Mouse (Mus musculus): ENCODE data around the gene Sec16b. TPM values are rescaled to one million over a fixed set of nuclear protein-coding genes. Genes with fewer than 3 reads are reported as not detected.
A peak's percentile ranks its signal among the peaks of the same experiment; 100 is the strongest.

Gene Sec16b
- 1 to 10 TPM in 1 of 2 experiments, under 1 TPM in 1; 0.56 to 1.1 TPM for total RNA-seq (2021)
- long read RNA-seq, experiment 1 = 0 reads
- long read RNA-seq, experiment 2, partial matches to known transcripts = 1 of 1 reads
- long read RNA-seq, experiment 2, other reads (novel, unspliced or antisense) = 0 of 1 reads

- peak; percentile 26 to 44 for DNase-seq
Observed at GRCm38 (mm10) chr1:157506522-157506921, at the start of gene Sec16b. TSS of gene Sec16b (plus strand) at chr1:157506728.

GRCm38 (mm10) chr1:157457789-157458188 lies 48.7 kb upstream of the Sec16b start:
- no peak for DNase-seq

GRCm38 (mm10) chr1:157458421-157459208 lies 47.9 kb upstream of the Sec16b start, which contains the start of gene Cryzl2:
TSS of gene Cryzl2 (plus strand) at chr1:157458577.
- peak; percentile 93 to 96 for DNase-seq

DNA sequence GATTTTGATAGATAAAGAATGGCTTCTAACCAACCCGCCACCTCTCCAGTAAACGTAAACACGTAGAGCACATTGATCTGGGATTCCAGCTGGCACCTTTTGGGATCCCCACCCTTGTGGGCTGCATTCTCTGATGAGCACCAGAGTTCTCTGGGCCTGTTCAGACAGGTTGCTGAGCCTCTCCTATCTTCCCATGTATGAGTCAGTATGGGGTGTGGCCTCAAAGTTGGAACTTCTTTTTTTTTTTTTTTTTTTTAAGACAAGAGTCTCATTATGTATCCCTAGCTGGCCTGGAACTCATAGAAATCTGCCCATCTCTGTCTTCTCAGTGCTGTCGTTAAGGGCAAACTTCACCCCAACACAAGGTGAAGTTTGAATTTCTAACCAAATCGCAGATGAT lies 46.6 kb upstream of the Sec16b start:
- no peak for DNase-seq

DNA sequence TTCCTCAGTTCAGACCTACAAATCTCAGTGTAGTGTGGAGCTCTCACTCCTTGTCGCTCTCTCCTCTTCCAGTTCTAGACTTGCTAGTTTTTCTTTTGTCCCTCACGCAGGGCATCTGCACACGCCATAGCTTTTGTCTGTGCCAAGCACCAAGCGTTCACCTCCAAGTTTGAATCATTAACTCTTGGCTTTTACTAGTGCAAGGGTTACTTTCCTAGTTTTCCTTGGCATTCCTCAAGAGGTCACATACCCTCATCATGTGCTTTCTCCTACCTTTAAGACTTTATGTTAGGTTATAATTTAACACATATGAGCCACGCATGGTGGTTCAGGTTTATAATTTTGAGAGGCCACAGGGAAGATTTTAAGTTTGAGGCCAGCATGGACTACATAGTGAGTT lies 45.3 kb upstream of the Sec16b start:
- no peak for DNase-seq

GRCm38 (mm10) chr1:157462336-157462735 lies 44.2 kb upstream of the Sec16b start:
- DNase-seq = no peak

GRCm38 (mm10) chr1:157465194-157465593 lies 41.3 kb upstream of the Sec16b start:
- DNase-seq = peak; percentile 35 to 71

GRCm38 (mm10) chr1:157467866-157468265 lies 38.7 kb upstream of the Sec16b start:
- no peak for DNase-seq

GRCm38 (mm10) chr1:157470761-157471386 lies 35.7 kb upstream of the Sec16b start:
- DNase-seq = no peak

DNA sequence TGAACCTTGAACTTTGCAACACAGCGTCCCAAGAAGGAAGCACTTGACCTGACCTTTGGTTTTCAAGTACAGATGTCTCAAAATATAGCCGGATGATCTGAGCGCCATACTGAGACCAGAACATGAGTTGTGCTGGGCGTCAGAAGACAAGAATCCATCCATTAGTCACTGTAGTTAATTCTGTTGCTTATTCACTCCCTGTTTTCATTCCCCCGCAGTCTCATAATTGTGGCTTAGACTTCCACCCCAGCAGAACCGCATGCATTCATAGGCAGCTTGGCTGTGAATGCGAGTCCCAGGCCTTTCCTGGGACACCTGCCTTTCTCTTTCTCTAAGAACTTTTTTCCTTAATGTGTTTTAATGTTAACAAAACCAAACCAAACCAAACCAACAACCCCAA lies 33.8 kb upstream of the Sec16b start:
- DNase-seq = no peak

DNA sequence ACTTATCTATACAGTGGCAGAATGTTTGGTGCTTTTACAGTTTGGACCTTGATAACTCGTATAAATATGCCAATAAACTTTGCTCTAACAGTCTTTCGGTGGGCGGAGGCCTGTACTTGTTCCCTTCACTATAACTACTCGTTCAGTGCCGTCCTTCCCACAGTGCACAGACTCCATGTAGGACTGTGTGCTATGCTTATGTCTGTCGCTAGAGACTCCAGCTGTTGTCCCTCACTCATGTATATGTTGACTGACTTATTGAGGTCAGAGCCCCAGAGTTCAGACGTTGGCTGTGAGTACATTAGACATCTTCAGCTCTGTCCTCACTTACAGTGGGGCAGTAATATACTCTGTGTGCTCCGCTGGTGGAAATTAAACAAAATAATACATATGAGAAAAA lies 31.7 kb upstream of the Sec16b start:
- no peak for DNase-seq

GRCm38 (mm10) chr1:157476231-157476630 lies 30.3 kb upstream of the Sec16b start:
- DNase-seq = no peak

GRCm38 (mm10) chr1:157480090-157480489 lies 26.4 kb upstream of the Sec16b start:
- DNase-seq = peak; percentile 62 to 68

DNA sequence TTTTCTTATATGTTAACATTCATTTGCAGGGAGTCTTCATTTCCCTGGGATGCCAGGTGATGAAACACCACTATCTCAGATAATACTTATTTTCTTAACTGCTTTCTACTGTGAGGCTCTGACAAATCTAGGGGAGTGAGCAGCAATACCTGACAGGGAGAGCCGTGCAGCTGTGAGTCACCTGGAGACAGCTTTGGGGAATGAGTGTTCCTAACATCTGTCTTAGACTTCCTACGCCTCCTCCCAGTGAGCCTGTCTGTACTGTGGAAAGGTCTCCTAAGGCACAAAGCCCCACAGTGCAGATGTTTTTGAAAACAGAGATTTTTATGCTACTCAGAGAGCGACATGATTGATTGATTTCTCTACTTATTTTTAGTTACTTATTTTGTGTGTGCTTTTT lies 25.6 kb upstream of the Sec16b start:
- DNase-seq = no peak

- no peak for DNase-seq
Observed at GRCm38 (mm10) chr1:157481666-157482065, 24.9 kb upstream of the Sec16b start.

GRCm38 (mm10) chr1:157484161-157484560 lies 22.4 kb upstream of the Sec16b start:
- DNase-seq = no peak

DNA sequence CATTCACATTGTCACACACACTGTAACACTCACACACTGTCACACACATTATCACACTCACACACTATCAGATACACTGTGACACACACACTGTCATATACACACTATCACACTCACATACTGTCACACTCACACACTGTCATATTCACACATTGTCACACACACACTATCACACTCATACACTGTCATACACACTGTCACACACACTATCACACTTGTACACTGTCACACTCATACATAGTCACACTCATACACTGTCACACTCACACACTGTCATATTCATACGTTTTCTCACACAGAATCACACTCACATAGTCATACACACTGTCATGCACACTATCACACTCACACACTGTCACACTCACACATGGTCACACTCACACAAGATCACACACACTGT lies 5.9 kb upstream of the Sec16b start:
- no peak for DNase-seq

GRCm38 (mm10) chr1:157501352-157501945 lies 5.1 kb upstream of the Sec16b start:
- no peak for DNase-seq

GRCm38 (mm10) chr1:157503071-157503470 lies 3.5 kb upstream of the Sec16b start:
- no peak for DNase-seq

DNA sequence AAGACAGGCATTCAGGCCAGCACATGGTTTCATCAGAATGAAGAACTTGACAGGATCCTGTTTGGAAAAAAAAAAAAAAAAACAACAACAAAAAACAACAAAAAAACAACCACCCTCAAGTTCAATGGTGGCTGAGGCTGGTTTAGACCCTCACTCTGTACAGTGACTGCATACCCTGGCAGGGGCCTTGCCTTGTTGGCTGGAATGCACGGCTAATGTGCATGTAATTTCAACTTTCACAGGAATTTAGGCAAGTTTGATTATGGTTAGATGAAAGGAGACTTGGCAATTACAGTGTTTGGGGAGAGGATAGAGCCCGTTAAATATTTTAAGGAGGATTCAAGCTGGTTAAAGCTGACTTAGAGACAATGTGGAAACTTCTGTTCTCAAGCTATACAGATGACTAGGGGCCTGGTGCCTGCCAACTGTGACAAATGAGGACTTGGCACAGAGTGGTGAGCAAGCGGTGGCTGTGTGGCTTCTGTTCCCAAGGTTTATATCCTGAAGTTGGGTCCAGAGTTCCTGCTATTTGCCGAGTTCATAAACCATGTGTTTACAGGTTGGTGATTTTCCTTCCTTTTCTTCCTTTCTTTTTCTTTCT lies 567 bp downstream of the Sec16b start:
- DNase-seq = peak; percentile 46 to 66

DNA sequence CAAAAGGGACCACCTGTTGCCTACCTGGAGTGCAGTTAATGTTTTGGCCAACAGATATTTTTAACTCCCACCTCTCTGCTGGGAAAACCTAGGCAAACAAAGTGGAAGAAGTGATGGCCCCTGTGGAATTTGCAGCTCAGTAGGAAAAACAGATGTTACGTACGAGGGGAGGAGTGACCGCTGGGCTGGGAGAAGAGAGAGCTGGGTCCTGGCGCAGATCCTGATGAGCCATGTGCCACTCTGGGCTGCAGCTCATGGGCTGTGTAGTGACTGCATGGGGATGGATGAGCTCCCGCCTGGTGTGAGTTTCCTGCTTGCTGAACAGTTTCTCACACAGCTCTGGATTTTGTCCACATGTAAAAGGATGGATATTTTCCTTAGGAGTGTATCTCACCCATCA lies 1.3 kb downstream of the Sec16b start:
- peak in 1 of 2 experiments; percentile 19 for DNase-seq

DNA sequence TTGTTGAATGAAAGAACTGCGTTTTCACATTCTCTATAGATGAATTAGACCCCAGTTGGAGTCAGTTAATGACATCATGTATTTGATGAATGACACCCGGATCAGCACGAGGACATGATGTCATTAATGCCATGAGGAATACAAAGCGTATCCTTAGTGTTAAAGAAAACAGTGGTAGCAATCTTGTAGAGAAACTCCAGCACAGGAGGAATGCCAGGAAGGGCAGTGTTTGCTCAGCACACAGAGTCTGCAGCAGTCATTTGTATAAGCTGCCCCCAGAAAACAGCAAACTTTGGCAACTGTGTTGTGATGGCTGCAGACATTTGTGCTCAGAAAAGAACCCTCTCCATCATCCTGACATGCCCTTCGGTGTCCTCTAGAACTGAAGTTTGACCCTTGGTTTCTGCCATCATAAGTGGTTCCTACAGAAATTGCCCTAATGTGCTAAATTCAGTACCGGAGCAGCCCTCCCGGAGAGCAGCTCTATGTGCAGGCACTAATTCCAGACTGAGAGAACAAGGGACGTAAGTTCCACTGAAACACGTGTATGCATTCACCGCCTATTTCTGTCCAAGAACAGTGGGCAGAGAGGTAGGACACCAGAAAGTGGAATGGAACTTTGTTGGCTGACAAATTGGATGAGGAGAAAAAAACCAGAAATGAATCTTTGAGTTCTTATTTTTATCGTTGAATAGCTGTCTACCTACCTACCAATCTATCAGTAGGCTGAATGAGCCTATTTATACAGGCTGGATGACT lies 6.3 kb downstream of the Sec16b start:
- DNase-seq = no peak

Measured in adrenal gland, postnatal 36 days (tissue).